Mouse (Mus musculus) heart, embryonic 11.5 days (tissue): ENCODE measurements around the gene Gm15080. TPM values are rescaled to one million over a fixed set of nuclear protein-coding genes. Genes with fewer than 3 reads are reported as not detected.
"Not testable (repeated sequence)": the region's sequence is repeated elsewhere in the genome, so short reads cannot be mapped to it uniquely, and the experiment has no call there.

Source experiments
- ATAC-seq: fragments of 200-750 bp; cut with Nextera tagmentation; replicated peaks from 2 replicates; pipeline ENCODE4 v1.8.0; 2017; ENCODE audit warnings: moderate library complexity; ENCODE audit not compliant: insufficient number of reproducible peaks, low FRiP score, low TSS enrichment
- H3K27ac ChIP-seq: fragments of 300-500 bp; sonication (generic); 2 replicates; pipeline ENCODE4 v1.5.1; 2014; ENCODE audit warnings: mild to moderate bottlenecking, low read depth, low read length
- H3K27me3 ChIP-seq: fragments of 300-500 bp; sonication (generic); 2 replicates; pipeline ENCODE4 v1.6.1; 2014; ENCODE audit warnings: mild to moderate bottlenecking, low read length, mixed read lengths; ENCODE audit not compliant: control insufficient read depth, insufficient read depth
- H3K36me3 ChIP-seq: fragments of 300-500 bp; sonication (generic); 2 replicates; pipeline ENCODE4 v1.6.1; 2014; ENCODE audit warnings: mild to moderate bottlenecking, low read length, moderate library complexity, mixed read lengths; ENCODE audit not compliant: control insufficient read depth, insufficient read depth
- H3K4me1 ChIP-seq: fragments of 300-500 bp; sonication (generic); 2 replicates; pipeline ENCODE4 v1.6.1; 2014; ENCODE audit warnings: low read length; ENCODE audit not compliant: control insufficient read depth, insufficient read depth
- H3K4me2 ChIP-seq: fragments of 300-500 bp; sonication (generic); 2 replicates; pipeline ENCODE4 v1.6.1; 2014; ENCODE audit warnings: mild to moderate bottlenecking, moderate library complexity
- H3K4me3 ChIP-seq: fragments of 300-500 bp; sonication (generic); 2 replicates; pipeline ENCODE4 v1.5.1; 2014; ENCODE audit warnings: low read depth, low read length
- H3K9ac ChIP-seq: fragments of 300-500 bp; sonication (generic); 2 replicates; pipeline ENCODE4 v1.6.1; 2014; ENCODE audit warnings: mild to moderate bottlenecking, low read depth, low read length, moderate library complexity
- H3K9me3 ChIP-seq: fragments of 300-500 bp; sonication (generic); replicated peaks from 2 replicates; pipeline ENCODE4 v1.6.1; 2016; ENCODE audit warnings: low read length; ENCODE audit not compliant: control insufficient read depth
- WGBS: fragments of 180-500 bp; shearing (Covaris S2); extraction: QIAGEN DNeasy Blood & Tissue Kit; methylation state at CpG from one replicate; pipeline ENCODE4 v1.1.7; 2014; ENCODE audit not compliant: insufficient replicate concordance; 5-methylcytosine and 5-hydroxymethylcytosine counted together
- polyA plus RNA-seq: library from polyadenylated mRNA; unstranded; fragments of >200 nt; fragmentation: Nextera tagmentation; extraction: Ambion mirVana; gene quantifications from 2 replicates; pipeline ENCODE4 v1.2.1, GENCODE M21; 2014

Gm15080 gene
- not detected in 2 replicates for polyA plus RNA-seq

DNA sequence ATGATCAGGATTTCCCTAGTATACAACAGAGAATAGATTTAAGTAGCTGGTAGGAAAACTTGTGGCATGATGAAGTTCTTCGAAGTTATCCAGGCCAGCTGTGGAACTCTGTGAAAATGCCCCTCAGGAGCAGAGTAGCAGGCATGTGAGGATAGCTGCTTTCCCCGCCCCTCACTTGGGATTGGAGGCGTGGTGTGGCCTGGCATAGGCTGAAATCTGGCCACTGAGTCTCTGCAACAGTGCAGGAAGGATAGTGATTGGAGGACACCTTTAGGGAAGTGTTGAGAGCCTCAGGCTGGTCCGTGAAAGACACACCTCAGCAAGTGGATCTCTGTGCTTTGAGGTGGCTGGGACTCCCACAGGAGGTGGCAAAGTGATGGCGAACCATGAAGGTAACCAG is at the start of gene Gm15080:
Gm15080 (plus strand) TSS at position 301 of the 400 bp plus-strand sequence.
- not testable (repeated sequence) for H3K36me3 ChIP-seq, H3K4me3 ChIP-seq, H3K9me3 ChIP-seq, ATAC-seq, H3K4me1 ChIP-seq, H3K27ac ChIP-seq, H3K4me2 ChIP-seq, H3K27me3 ChIP-seq, H3K9ac ChIP-seq
- WGBS = 67% methylated on average over 1 of the region's 5 CpGs

Other genes starting within 250 kb of the Gm15080 start
- not detected in 2 replicates for gene Gm15128, start 227.0 kb upstream of the Gm15080 start, polyA plus RNA-seq
- gene Gm15107, start 187.7 kb downstream of the Gm15080 start, polyA plus RNA-seq = not detected in 2 replicates